Mouse (Mus musculus) embryonic facial prominence, embryonic 14.5 days (tissue): ENCODE results near the gene Gbx2. TPM values are rescaled to one million over a fixed set of nuclear protein-coding genes. Genes with fewer than 3 reads are reported as not detected.

Experiments
- ATAC-seq: fragments of 200-750 bp; cut with Nextera tagmentation; 2 replicates; pipeline ENCODE4 v1.8.0; 2017; ENCODE audit warnings: low read depth, moderate number of reproducible peaks, moderate TSS enrichment
- DNase-seq: peaks from one replicate; pipeline ENCODE4 v3.0.0-alpha.2; 2015; ENCODE audit warnings: low spot score
- H3K27ac ChIP-seq: fragments of 300-500 bp; sonication (generic); replicated peaks from 2 replicates; pipeline ENCODE4 v1.5.1; 2014; ENCODE audit warnings: low read depth, mild to moderate bottlenecking, low read length, moderate library complexity
- H3K27me3 ChIP-seq: fragments of 300-500 bp; sonication (generic); replicated peaks from 2 replicates; pipeline ENCODE4 v1.6.1; 2014; ENCODE audit warnings: low read length; ENCODE audit not compliant: control insufficient read depth, insufficient read depth
- H3K36me3 ChIP-seq: fragments of 300-500 bp; sonication (generic); 2 replicates; pipeline ENCODE4 v1.6.1; 2014; ENCODE audit warnings: low read length, mixed read lengths; ENCODE audit not compliant: control insufficient read depth, insufficient read depth
- H3K4me1 ChIP-seq: fragments of 300-500 bp; sonication (generic); 2 replicates; pipeline ENCODE4 v1.6.1; 2014; ENCODE audit warnings: antibody characterized with exemption, low read length; ENCODE audit not compliant: control insufficient read depth, insufficient read depth
- H3K4me2 ChIP-seq: fragments of 300-500 bp; sonication (generic); 2 replicates; pipeline ENCODE4 v1.6.1; 2014; ENCODE audit warnings: low read depth, mild to moderate bottlenecking, low read length, moderate library complexity, mixed read lengths
- H3K4me3 ChIP-seq: fragments of 300-500 bp; sonication (generic); 2 replicates; pipeline ENCODE4 v1.5.1; 2014; ENCODE audit warnings: low read depth, mild to moderate bottlenecking, low read length
- H3K9ac ChIP-seq: fragments of 300-500 bp; sonication (generic); 2 replicates; pipeline ENCODE4 v1.6.1; 2014; ENCODE audit warnings: low read depth, mild to moderate bottlenecking, low read length, moderate library complexity, mixed read lengths
- H3K9me3 ChIP-seq: fragments of 300-500 bp; sonication (generic); 2 replicates; pipeline ENCODE4 v1.6.1; 2016; ENCODE audit warnings: low read length; ENCODE audit not compliant: control insufficient read depth
- WGBS: fragments of 180-500 bp; shearing (Covaris S2); extraction: QIAGEN DNeasy Blood & Tissue Kit; methylation state at CpG from one replicate; pipeline ENCODE4 v1.1.7; 2014; 5-methylcytosine and 5-hydroxymethylcytosine counted together
- polyA plus RNA-seq: library from polyadenylated mRNA; unstranded; fragments of >200 nt; fragmentation: Nextera tagmentation; extraction: Ambion mirVana; gene quantifications from 2 replicates; pipeline ENCODE4 v1.2.1, GENCODE M21; 2014

Gene Gbx2
- polyA plus RNA-seq, 1 experiment from 2014 or later: 0.18 TPM

GRCm38 (mm10) chr1:89926583-89927060 is 4.4 kb downstream of the Gbx2 start:
- DNase-seq (no peak), ATAC-seq (no peak)
- no peak overlapping the region for H3K9ac ChIP-seq
- H3K9me3 ChIP-seq: no peaks in the 10 kb centered on the region
- peak overlapping the region; percentile 47 for H3K4me2 ChIP-seq
- no peak overlapping the region for H3K27ac ChIP-seq
- H3K27me3 ChIP-seq: peaks cover 100% of the 10 kb centered on the region
- no peaks in the 10 kb centered on the region for H3K36me3 ChIP-seq
- WGBS: 6% methylated on average over 9 of the region's 9 CpGs
- H3K4me1 ChIP-seq: peaks cover 24% of the 10 kb centered on the region
- H3K4me3 ChIP-seq: peak overlapping the region; percentile 21; the same call in 1 of the 2 replicates

GRCm38 (mm10) chr1:89925501-89926190 is 5.3 kb downstream of the Gbx2 start:
- H3K4me3 ChIP-seq: no peak overlapping the region
- H3K36me3 ChIP-seq: no peaks in the 10 kb centered on the region
- no peak overlapping the region for H3K9ac ChIP-seq
- 21% methylated on average over 12 of the region's 12 CpGs for WGBS
- ATAC-seq: no peak
- H3K9me3 ChIP-seq: no peaks in the 10 kb centered on the region
- no peak for DNase-seq
- H3K27ac ChIP-seq: no peak overlapping the region
- no peak overlapping the region for H3K4me2 ChIP-seq
- H3K27me3 ChIP-seq: peaks cover 100% of the 10 kb centered on the region
- H3K4me1 ChIP-seq: peaks cover 16% of the 10 kb centered on the region

GRCm38 (mm10) chr1:89923642-89924020 is 7.3 kb downstream of the Gbx2 start:
- DNase-seq: no peak
- peaks cover 8% of the 10 kb centered on the region; the same call in 1 of the 2 replicates for H3K4me1 ChIP-seq
- H3K9me3 ChIP-seq: peaks cover 3% of the 10 kb centered on the region; the same call in 1 of the 2 replicates
- H3K4me2 ChIP-seq: peak overlapping the region; percentile 24; the same call in 1 of the 2 replicates
- ATAC-seq: no peak
- H3K36me3 ChIP-seq: no peaks in the 10 kb centered on the region
- peak overlapping the region; percentile 7; the same call in 1 of the 2 replicates for H3K4me3 ChIP-seq
- H3K27me3 ChIP-seq: peaks cover 98% of the 10 kb centered on the region
- no peak overlapping the region for H3K27ac ChIP-seq
- H3K9ac ChIP-seq: no peak overlapping the region
- WGBS: 6% methylated on average over 13 of the region's 14 CpGs

DNA sequence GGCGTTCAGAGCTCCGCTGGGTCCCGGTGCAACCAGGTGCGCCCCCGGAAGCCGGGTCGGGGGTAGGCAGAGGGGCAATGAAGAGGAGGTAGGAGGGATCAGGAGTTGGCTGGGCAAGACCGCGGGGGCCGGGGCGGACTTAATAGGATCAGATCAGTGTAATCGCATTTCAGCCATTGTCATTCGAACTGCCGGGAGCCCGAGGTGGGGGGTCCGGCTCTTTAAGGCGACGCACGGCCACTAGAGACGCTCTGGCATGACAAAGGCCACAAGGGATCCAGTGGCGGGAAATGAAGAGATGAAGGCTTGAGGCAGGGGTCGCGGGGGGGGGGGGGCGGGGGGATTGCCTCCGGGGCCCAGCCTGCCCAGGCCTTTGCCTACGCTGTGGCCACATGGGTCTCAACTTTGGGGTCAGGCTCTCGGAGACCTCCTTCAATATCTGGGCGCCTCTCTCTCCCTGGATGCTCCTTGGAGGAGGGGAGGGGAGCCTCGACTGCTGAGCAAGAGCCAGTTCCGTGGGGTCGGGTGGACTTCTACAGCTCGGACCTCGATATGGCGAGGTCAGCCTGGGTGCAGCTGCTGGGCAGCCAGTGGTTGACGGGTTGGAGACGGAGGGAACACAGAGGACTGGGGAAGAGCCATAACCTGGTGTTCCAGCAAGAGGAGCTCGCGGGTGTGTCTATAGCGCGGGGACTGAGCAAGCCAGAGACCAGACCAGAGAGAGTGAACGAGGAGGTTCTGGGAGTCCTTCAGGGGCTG is 7.9 kb downstream of the Gbx2 start:
- Histone ChIP-seq H3K27ac (no peak overlapping the region), H3K36me3 (no peaks in the 10 kb centered on the region), H3K4me3 (peak overlapping the region; percentile 7), H3K4me1 (peaks cover 8% of the 10 kb centered on the region; the same call in 1 of the 2 replicates), H3K4me2 (peak overlapping the region; percentile 24), H3K9me3 (peaks cover 5% of the 10 kb centered on the region; the same call in 1 of the 2 replicates), H3K27me3 (peaks cover 97% of the 10 kb centered on the region), H3K9ac (no peak overlapping the region)
- DNase-seq (no peak), ATAC-seq (no peak)
- 3% methylated on average over 28 of the region's 41 CpGs for WGBS

DNA sequence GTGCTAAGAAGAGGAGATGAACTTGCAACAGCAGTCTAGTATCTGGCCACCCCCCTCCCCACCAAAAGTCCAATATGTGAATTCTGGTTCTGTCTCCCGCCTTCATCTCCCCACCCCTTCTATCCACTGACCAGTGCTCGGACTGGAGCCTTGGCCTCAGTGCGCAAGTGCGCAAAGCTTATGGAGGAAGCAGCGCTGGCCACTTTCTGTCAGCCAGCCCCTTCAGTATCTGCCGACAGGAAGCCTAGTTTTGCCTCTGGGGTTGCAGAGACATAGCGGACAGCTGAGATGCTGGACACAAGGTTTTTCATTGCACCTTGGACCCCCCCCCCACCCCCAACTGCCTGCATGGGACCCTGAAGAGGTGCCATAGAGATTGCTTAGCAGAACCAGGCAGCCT is 8.7 kb downstream of the Gbx2 start:
- Histone ChIP-seq H3K4me3 (no peak overlapping the region; the same call in 1 of the 2 replicates), H3K4me1 (peaks cover 8% of the 10 kb centered on the region; the same call in 1 of the 2 replicates), H3K27me3 (peaks cover 97% of the 10 kb centered on the region), H3K9ac (no peak overlapping the region), H3K9me3 (peaks cover 5% of the 10 kb centered on the region; the same call in 1 of the 2 replicates), H3K4me2 (no peak overlapping the region), H3K36me3 (no peaks in the 10 kb centered on the region), H3K27ac (no peak overlapping the region)
- DNase-seq: no peak
- ATAC-seq: no peak
- WGBS: 1% methylated on average over 7 of the region's 7 CpGs

DNA sequence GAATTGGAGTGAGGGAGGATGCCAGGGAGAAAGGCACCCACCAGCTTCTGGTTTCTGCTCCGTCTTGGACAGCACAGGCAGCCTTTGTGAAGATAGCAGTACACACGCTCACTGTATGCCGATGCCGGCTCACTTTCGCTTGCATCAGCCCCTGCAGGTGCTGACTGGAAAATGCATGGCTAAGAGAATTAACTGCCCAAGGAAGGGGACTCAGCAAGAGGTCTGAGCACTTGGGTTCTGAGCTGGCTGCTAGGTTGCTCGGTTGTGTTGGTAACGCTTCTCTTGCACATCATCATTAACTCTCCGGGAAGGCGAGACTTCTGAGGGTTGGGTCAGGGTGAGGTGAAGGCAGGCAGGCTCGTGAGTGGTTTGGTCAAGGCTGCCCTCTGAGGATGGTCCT is 9.2 kb downstream of the Gbx2 start:
- no peak for ATAC-seq

DNA sequence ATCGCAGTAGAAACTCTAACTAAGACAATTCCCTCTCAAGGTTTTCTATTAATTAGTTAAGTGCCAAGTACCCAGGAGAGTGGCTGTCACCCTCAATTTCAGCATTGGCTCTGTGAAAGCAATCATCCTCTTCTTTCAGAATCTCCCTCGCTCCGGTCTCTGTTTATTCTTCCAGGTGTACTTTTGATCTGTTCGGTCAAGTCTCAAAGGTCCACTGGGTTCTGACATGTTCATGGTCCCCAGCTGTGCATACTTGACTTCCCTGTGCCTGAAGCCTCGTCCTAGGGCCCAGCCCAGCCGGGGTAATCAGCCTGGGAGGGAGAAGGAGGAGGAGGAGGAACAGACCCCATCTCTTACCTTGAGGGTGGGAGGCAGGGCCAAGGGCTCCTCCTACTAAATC is 11.8 kb downstream of the Gbx2 start:
- Histone ChIP-seq H3K4me3 (no peak overlapping the region), H3K36me3 (no peaks in the 10 kb centered on the region), H3K27me3 (peaks cover 73% of the 10 kb centered on the region), H3K9me3 (peaks cover 5% of the 10 kb centered on the region; the same call in 1 of the 2 replicates), H3K9ac (no peak overlapping the region), H3K27ac (no peak overlapping the region), H3K4me2 (no peak overlapping the region), H3K4me1 (peaks cover 6% of the 10 kb centered on the region; the same call in 1 of the 2 replicates)
- no peak for ATAC-seq
- DNase-seq: no peak
- WGBS: 64% methylated on average over 6 of the region's 6 CpGs

More for the DNA sequence above, 9.2 kb downstream of the Gbx2 start:
- Histone ChIP-seq H3K9me3 (peaks cover 5% of the 10 kb centered on the region; the same call in 1 of the 2 replicates), H3K4me3 (no peak overlapping the region), H3K27me3 (peaks cover 94% of the 10 kb centered on the region), H3K36me3 (no peaks in the 10 kb centered on the region), H3K4me1 (peaks cover 6% of the 10 kb centered on the region; the same call in 1 of the 2 replicates), H3K27ac (no peak overlapping the region), H3K4me2 (no peak overlapping the region), H3K9ac (no peak overlapping the region)
- WGBS: 2% methylated on average over 10 of the region's 10 CpGs
- DNase-seq: no peak

DNA sequence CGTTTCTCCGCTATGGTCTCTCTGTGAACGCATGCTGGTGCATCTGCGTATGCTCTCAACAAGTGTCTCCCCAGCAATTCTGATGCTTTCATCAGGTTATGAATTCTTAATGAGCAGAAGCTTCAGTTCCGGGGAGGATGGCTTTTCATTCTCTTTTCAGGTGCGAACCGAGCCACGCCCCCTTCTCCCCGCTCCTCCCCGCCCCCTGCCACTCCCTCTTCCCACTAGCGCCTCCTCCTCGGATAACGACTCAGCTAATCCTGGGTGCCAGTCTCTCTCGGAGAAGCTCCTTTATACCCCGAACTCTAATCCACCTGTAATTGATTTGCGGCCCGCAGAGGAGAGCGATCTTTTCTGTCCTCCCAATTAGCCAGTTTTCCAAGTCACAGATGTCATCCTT is 12.9 kb downstream of the Gbx2 start:
- DNase-seq (no peak), ATAC-seq (no peak)
- H3K4me1 ChIP-seq: peaks cover 3% of the 10 kb centered on the region; the same call in 1 of the 2 replicates
- H3K27me3 ChIP-seq: peaks cover 62% of the 10 kb centered on the region
- H3K4me2 ChIP-seq: no peak overlapping the region
- peaks cover 5% of the 10 kb centered on the region; the same call in 1 of the 2 replicates for H3K9me3 ChIP-seq
- H3K4me3 ChIP-seq: no peak overlapping the region
- no peak overlapping the region for H3K9ac ChIP-seq
- H3K27ac ChIP-seq: no peak overlapping the region
- 25% methylated on average over 18 of the region's 18 CpGs for WGBS
- no peaks in the 10 kb centered on the region for H3K36me3 ChIP-seq
